Mouse (Mus musculus) forebrain, embryonic 14.5 days (tissue): ENCODE data around the gene Nphp1. TPM values are rescaled to one million over a fixed set of nuclear protein-coding genes. Genes with fewer than 3 reads are reported as not detected.

Experiments
- ATAC-seq: fragments of 200-750 bp; cut with Nextera tagmentation; 2 replicates; pipeline ENCODE4 v1.8.0; 2017; ENCODE audit warnings: mild to moderate bottlenecking, moderate library complexity
- DNase-seq: peaks from one replicate; pipeline ENCODE4 v3.0.0-alpha.2; 2015; ENCODE audit warnings: low spot score
- H3K27ac ChIP-seq: fragments of 300-500 bp; sonication (generic); 2 replicates; pipeline ENCODE4 v1.5.1; 2014; ENCODE audit warnings: low read depth, mild to moderate bottlenecking, control low read depth, low read length, moderate library complexity
- H3K27me3 ChIP-seq: fragments of 300-500 bp; sonication (generic); replicated peaks from 2 replicates; pipeline ENCODE4 v1.6.1; 2014; ENCODE audit warnings: low read length, control low read depth, mixed read lengths; ENCODE audit not compliant: control insufficient read depth, insufficient read depth
- H3K36me3 ChIP-seq: fragments of 300-500 bp; sonication (generic); 2 replicates; pipeline ENCODE4 v1.6.1; 2014; ENCODE audit warnings: low read length, control low read depth; ENCODE audit not compliant: control insufficient read depth, insufficient read depth
- H3K4me1 ChIP-seq: fragments of 300-500 bp; sonication (generic); 2 replicates; pipeline ENCODE4 v1.6.1; 2014; ENCODE audit warnings: antibody characterized with exemption, low read length, control low read depth; ENCODE audit not compliant: control insufficient read depth, insufficient read depth
- H3K4me2 ChIP-seq: fragments of 300-500 bp; sonication (generic); 2 replicates; pipeline ENCODE4 v1.6.1; 2014; ENCODE audit warnings: mild to moderate bottlenecking, control low read depth, low read length
- H3K4me3 ChIP-seq: fragments of 300-500 bp; sonication (generic); 2 replicates; pipeline ENCODE4 v1.5.1; 2014; ENCODE audit warnings: low read depth, low read length, control low read depth
- H3K9ac ChIP-seq: fragments of 300-500 bp; sonication (generic); 2 replicates; pipeline ENCODE4 v1.6.1; 2014; ENCODE audit warnings: mild to moderate bottlenecking, low read length, control low read depth, moderate library complexity
- H3K9me3 ChIP-seq: fragments of 300-500 bp; sonication (generic); replicated peaks from 2 replicates; pipeline ENCODE4 v1.6.1; 2016; ENCODE audit warnings: low read length, control low read depth, mixed read lengths; ENCODE audit not compliant: control insufficient read depth
- WGBS: fragments of 180-500 bp; shearing (Covaris S2); extraction: QIAGEN DNeasy Blood & Tissue Kit; methylation state at CpG from one replicate; pipeline ENCODE4 v1.1.7; 2014; 5-methylcytosine and 5-hydroxymethylcytosine counted together
- polyA plus RNA-seq: library from polyadenylated mRNA; unstranded; fragments of >200 nt; fragmentation: Nextera tagmentation; extraction: Ambion mirVana; gene quantifications from 2 replicates; pipeline ENCODE4 v1.2.1, GENCODE M21; 2014

The Nphp1 gene
- 13.7 and 18.2 TPM in 2 replicates for polyA plus RNA-seq

DNA sequence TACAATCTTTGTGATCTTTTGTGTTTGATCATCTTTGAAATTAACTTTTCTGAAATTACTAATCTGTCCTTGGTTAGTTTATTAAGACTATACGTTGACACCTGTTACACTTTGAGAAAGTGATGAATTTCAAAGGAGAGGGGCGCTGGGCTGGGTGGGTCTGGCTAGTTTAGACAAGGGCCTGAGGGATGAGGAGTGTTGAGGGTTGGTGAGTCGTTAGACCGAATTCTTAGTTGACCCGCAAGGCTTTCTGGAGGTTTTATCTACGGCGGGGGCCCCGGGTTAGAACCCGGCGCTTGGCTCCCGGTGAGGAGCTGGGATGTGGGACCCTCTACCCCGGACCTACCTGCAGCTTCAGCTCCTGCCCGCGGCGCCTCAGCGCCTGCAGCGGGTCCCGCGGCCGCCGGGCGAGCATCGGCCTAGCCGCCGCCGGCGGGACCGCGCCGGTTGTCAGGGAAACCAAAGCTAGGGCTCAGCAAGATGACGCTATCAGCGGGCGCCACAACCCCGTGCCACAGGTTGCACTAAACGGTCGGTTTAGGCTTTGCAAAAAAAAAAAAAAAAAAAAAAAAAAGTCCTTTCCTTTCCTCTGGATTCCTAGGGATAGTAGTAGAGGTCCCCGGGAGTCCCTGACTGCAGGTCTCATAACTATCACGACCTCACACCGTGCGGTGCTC lies at the start of gene Nphp1:
Gene Nphp1 (minus strand): TSS at position 458 of the 677 bp plus-strand sequence.
- peak within 1 kb of the TSS; percentile 74 for H3K4me2 ChIP-seq
- H3K27ac ChIP-seq: no peak within 1 kb of the TSS; the same call in 1 of the 2 replicates
- H3K4me3 ChIP-seq: peak within 1 kb of the TSS; percentile 68
- WGBS: 1% methylated on average over 40 of the region's 40 CpGs
- no peaks in the 10 kb centered on the region for H3K9me3 ChIP-seq
- DNase-seq (peak; percentile 94), ATAC-seq (peak; percentile 84)
- no peaks in the 10 kb centered on the region for H3K27me3 ChIP-seq
- H3K4me1 ChIP-seq: peaks cover 6% of the 10 kb centered on the region
- H3K36me3 ChIP-seq: no peaks in the 10 kb centered on the region
- peak within 1 kb of the TSS; percentile 77 for H3K9ac ChIP-seq

GRCm38 (mm10) chr2:127832833-127833190 lies 44.1 kb upstream of the Nphp1 start:
- DNase-seq: peak; percentile 69
- H3K4me3 ChIP-seq: no peak overlapping the region

GRCm38 (mm10) chr2:127832103-127832832 lies 43.6 kb upstream of the Nphp1 start:
- Histone ChIP-seq H3K9me3 (no peaks in the 10 kb centered on the region), H3K4me1 (peaks cover 6% of the 10 kb centered on the region), H3K27ac (no peak overlapping the region), H3K4me2 (peak overlapping the region; percentile 79), H3K36me3 (peaks cover 3% of the 10 kb centered on the region), H3K4me3 (peak overlapping the region; percentile 57), H3K9ac (peak overlapping the region; percentile 13; the same call in 1 of the 2 replicates), H3K27me3 (no peaks in the 10 kb centered on the region)
- 41% methylated on average over 11 of the region's 11 CpGs for WGBS
- ATAC-seq: no peak; the same call in 1 of the 2 replicates
- DNase-seq: no peak

More at GRCm38 (mm10) chr2:127832833-127833190, 44.1 kb upstream of the Nphp1 start:
- no peak overlapping the region for H3K27ac ChIP-seq
- ATAC-seq: no peak
- no peaks in the 10 kb centered on the region for H3K9me3 ChIP-seq
- peaks cover 6% of the 10 kb centered on the region for H3K4me1 ChIP-seq
- H3K36me3 ChIP-seq: 0 out of 2 replicates have a peak, but pooled peaks cover 2% of the 10 kb centered on the region
- 15% methylated on average over 2 of the region's 2 CpGs for WGBS
- no peaks in the 10 kb centered on the region for H3K27me3 ChIP-seq
- H3K9ac ChIP-seq: no peak overlapping the region
- H3K4me2 ChIP-seq: no peak overlapping the region

DNA sequence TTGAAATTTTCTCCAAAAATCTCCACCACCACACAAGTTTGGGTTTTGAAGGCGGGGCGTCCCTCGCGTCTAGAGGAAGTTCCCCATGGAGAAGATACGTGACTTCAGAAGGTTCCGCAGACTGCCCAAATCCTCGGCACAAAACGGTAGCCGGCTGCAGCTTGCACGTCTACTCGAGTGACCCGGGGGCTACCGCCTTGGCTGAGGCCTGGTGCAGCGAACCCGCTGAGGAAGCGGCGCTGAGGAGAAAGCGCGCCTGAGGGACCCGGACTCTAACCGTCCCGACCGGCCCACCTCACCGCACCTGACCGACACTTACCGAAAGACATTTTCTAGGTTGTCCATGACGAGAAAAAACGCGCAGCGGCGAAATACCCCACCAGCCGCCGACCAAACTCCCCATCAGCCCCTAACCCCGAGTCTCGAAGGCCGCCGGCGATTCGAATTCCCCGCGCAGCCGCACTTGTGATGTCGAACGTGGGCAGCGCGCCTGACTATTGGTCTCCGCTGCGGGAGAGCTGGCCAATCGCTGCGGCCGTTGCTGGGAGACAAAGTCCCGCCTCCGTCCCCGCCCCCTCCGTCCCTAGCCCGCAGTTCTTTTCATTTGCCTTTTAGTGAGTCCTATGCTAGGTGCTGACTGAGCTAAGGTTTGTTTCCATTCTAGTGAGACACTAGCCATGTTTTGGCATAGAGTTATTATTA lies 42.9 kb upstream of the Nphp1 start, which contains the start of gene Bub1:
Gene Bub1 (minus strand): TSS at position 465 of the 702 bp plus-strand sequence.
- H3K27me3 ChIP-seq: no peaks in the 10 kb centered on the region
- H3K9me3 ChIP-seq: no peaks in the 10 kb centered on the region
- peak within 1 kb of the TSS; percentile 79 for H3K4me2 ChIP-seq
- peaks cover 6% of the 10 kb centered on the region for H3K4me1 ChIP-seq
- DNase-seq: peak; percentile 97
- peak within 1 kb of the TSS; percentile 57 for H3K4me3 ChIP-seq
- WGBS: under 1% methylated on average over 56 of the region's 56 CpGs
- H3K9ac ChIP-seq: peak within 1 kb of the TSS; percentile 56
- no peak within 1 kb of the TSS for H3K27ac ChIP-seq
- peaks cover 8% of the 10 kb centered on the region for H3K36me3 ChIP-seq
- ATAC-seq: peak; percentile 100

DNA sequence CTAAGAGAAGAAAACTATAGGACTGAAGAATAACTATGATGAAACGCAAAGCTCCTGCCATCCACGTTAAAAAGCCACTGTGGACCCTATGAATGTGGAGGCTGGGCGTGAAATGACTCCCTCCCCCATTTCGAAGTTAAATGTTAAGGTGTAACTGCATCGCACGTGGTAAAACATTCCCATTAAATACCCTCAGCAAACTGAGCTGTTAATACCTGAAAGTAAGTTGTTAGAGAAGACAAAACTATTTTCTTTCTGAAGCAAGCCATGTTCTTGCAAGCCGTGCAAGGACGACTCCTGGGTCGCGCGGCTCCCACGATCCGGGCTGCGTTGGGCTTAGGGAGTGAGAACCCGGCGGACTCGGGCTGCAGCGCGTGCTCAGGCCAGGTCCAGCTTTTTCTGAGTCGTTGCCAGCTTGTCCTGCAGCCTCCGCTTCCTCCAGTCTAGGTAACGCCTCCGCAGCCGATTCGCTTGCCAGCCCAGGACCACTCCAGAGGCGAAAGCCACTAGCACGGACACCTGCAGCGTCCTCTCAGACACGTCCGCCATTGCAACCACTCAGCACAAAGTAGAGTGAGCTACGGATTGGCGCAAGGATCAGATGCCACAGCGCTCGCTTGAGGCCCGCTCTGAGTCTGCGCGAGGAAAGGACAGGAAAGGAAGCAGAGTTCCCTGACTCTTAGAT lies 3.4 kb upstream of the Nphp1 start, which contains the start of gene Mtln:
Gene Mtln (minus strand): TSS at position 570 of the 685 bp plus-strand sequence.
- no peaks in the 10 kb centered on the region for H3K27me3 ChIP-seq
- H3K4me3 ChIP-seq: peak within 1 kb of the TSS; percentile 66
- H3K9me3 ChIP-seq: no peaks in the 10 kb centered on the region
- H3K4me1 ChIP-seq: peaks cover 6% of the 10 kb centered on the region
- WGBS: 2% methylated on average over 37 of the region's 37 CpGs
- no peaks in the 10 kb centered on the region for H3K36me3 ChIP-seq
- ATAC-seq: peak; percentile 94
- H3K4me2 ChIP-seq: peak within 1 kb of the TSS; percentile 63
- peak within 1 kb of the TSS; percentile 77 for H3K9ac ChIP-seq
- H3K27ac ChIP-seq: peak within 1 kb of the TSS; percentile 76; the same call in 1 of the 2 replicates
- DNase-seq: peak; percentile 95

DNA sequence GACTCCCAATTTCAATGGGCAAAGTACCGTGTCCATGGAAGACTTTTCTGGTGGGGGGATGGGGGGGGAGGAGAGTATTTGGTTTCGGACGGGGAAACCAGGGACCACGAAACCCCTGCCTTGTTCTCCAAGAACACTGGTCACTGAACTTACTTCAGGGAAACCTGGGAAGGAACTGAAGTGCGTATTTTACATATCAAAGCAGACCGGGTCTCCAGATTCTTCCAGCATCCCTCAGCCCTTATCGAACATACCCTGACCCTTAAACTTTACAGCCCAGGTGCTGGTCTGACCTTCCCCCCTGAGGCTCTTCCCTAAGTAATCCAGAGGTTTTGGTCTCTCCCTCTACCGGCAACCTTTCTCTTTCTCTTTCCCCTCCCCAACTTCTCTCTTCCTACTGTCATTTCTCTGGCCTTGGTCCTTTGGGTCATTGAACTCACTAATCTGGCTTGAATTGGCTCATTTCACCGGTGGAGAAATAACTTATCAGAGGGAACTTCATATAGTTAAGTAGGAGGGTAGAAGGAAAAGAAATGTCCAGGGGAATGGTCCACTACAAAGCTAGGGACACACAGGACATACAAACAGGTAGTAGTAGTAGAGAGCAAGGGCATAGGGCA lies 1.1 kb upstream of the Nphp1 start:
- Histone ChIP-seq H3K36me3 (no peaks in the 10 kb centered on the region), H3K4me1 (peaks cover 6% of the 10 kb centered on the region), H3K9ac (peak overlapping the region; percentile 77), H3K27ac (no peak overlapping the region), H3K9me3 (no peaks in the 10 kb centered on the region), H3K4me2 (peak overlapping the region; percentile 74), H3K27me3 (no peaks in the 10 kb centered on the region), H3K4me3 (peak overlapping the region; percentile 68; the same call in 1 of the 2 replicates)
- WGBS: 15% methylated on average over 9 of the region's 9 CpGs
- no peak for DNase-seq
- no peak for ATAC-seq

GRCm38 (mm10) chr2:127789138-127789537 lies 441 bp upstream of the Nphp1 start:
- Histone ChIP-seq H3K9ac (peak overlapping the region; percentile 77), H3K4me2 (peak overlapping the region; percentile 74), H3K36me3 (no peaks in the 10 kb centered on the region), H3K4me3 (peak overlapping the region; percentile 68), H3K27ac (no peak overlapping the region; the same call in 1 of the 2 replicates), H3K27me3 (no peaks in the 10 kb centered on the region), H3K9me3 (no peaks in the 10 kb centered on the region), H3K4me1 (peaks cover 6% of the 10 kb centered on the region)
- DNase-seq (peak; percentile 6), ATAC-seq (no peak)
- 4% methylated on average over 11 of the region's 11 CpGs for WGBS

GRCm38 (mm10) chr2:127787226-127787625 lies 1.5 kb downstream of the Nphp1 start:
- H3K9ac ChIP-seq: no peak overlapping the region
- no peaks in the 10 kb centered on the region for H3K36me3 ChIP-seq
- H3K27ac ChIP-seq: no peak overlapping the region
- peaks cover 6% of the 10 kb centered on the region for H3K4me1 ChIP-seq
- no peaks in the 10 kb centered on the region for H3K9me3 ChIP-seq
- ATAC-seq (no peak), DNase-seq (no peak)
- H3K27me3 ChIP-seq: no peaks in the 10 kb centered on the region
- H3K4me2 ChIP-seq: no peak overlapping the region
- H3K4me3 ChIP-seq: no peak overlapping the region
- 95% methylated on average over 5 of the region's 5 CpGs for WGBS
